Mouse (Mus musculus): ENCODE measurements around the gene Hemk1.

- no peak for TF ChIP-seq CTCF (IDR thresholded peaks at IDR 0.05; ENCODE audit: extremely low read depth, insufficient read depth, low read length)
- no peak for TF ChIP-seq POLR2A (IDR thresholded peaks at IDR 0.05; ENCODE audit: extremely low read depth, insufficient read depth, low read length)
These were observed 33.1 kb downstream of the Hemk1 start for GRCm38 (mm10) chr9:107305012-107305411.
